Mouse (Mus musculus): Measurements from ENCODE around the gene Uvrag.

DNA sequence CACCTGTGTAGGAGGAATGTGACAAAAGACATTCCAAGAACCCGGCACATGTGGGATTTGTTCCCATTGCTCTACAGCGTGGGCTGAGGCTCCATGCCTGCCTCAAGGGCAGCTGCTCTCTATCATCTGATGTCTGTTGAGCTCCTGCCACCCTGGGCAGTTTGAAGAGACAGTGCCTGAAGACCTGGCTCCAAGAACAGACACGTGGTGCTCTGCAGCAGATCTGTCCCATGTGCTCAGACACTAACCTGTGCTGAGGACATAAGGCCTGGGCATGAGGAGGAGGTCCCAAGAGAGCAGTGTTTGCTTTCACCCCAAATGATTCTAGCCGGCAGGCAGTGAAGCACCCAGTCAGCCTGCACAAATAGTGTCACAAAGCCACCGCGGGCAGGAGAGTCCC, 27.8 kb upstream of the Uvrag start:
- TF ChIP-seq CTCF (IDR thresholded peaks at IDR 0.05 in 2 of 3, conservative IDR thresholded peaks at IDR 0.05 in 1 of 3; ENCODE audit: control insufficient read depth in 1 of 3, insufficient read depth in 1 of 3, low read depth in 2 of 3, low read length in 3 of 3, poor library complexity in 1 of 3, severe bottlenecking in 1 of 3) (no peak), MAFK (IDR thresholded peaks at IDR 0.05; ENCODE audit: borderline replicate concordance, low read depth, low read length) (no peak), E2F4 (IDR thresholded peaks at IDR 0.05; ENCODE audit: borderline replicate concordance, low read depth, low read length) (no peak), POLR2A (IDR thresholded peaks at IDR 0.05; ENCODE audit: control insufficient read depth in 1 of 2, insufficient read depth in 1 of 2, low read depth in 1 of 2, low read length in 2 of 2, poor library complexity in 1 of 2) (no peak), POLR2AphosphoS5 (IDR thresholded peaks at IDR 0.05; ENCODE audit: borderline replicate concordance, low read depth, low read length) (no peak), MAZ (IDR thresholded peaks at IDR 0.05; ENCODE audit: low read depth, low read length) (no peak), ZC3H11A (IDR thresholded peaks at IDR 0.05; ENCODE audit: low read depth, low read length) (no peak), MAX (IDR thresholded peaks at IDR 0.05; ENCODE audit: low read length) (no peak), KAT2A (conservative IDR thresholded peaks at IDR 0.05; ENCODE audit: low read depth, low read length) (no peak), ZNF384 (IDR thresholded peaks at IDR 0.05; ENCODE audit: low read depth, low read length) (no peak), HCFC1 (IDR thresholded peaks at IDR 0.05; ENCODE audit: low read depth, low read length) (no peak), MYC (IDR thresholded peaks at IDR 0.05; ENCODE audit: low read depth, low read length) (no peak), EP300 (IDR thresholded peaks at IDR 0.05; ENCODE audit: low read depth in 1 of 2, low read length in 2 of 2) (no peak)
